Mouse (Mus musculus) bone marrow macrophage, adult 2 months (primary cell): Measurements from ENCODE around the gene Slc47a1.

Experiments used
- CTCF ChIP-seq: IDR thresholded peaks from 2 replicates; pipeline ENCODE4 v1.5.1; 2012; ENCODE audit warnings: low read depth, mild to moderate bottlenecking, low read length, moderate library complexity
- POLR2A ChIP-seq: IDR thresholded peaks from 2 replicates; pipeline ENCODE4 v1.6.1; 2012; ENCODE audit warnings: mild to moderate bottlenecking, low read depth, low read length, borderline replicate concordance

DNA sequence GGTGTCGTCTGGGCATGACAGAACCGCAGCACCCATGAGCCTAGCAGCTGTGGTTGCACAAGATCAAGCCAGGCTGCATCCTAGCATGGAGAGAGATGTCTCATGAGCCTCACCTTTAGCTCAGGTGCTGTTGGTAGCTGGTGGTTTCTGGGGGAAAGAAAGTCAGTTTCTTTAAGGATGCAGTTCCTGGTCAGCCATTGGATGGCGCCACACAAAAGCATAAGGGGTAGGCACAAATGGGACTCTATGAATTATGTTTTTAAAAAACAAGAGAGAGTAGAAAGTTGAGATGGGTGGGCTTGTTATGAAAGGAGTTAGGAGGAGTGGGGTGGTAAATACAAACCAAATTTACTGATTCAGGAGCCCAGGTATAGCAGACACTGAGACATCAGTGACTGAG is 36.4 kb upstream of the Slc47a1 start:
- TF ChIP-seq CTCF (no peak), POLR2A (no peak)
